Mouse (Mus musculus) CD4-positive naive resting alpha-beta T cell, adult 57 days (primary cell): Measurements from ENCODE around the gene Gm7137. TPM values are rescaled to one million over a fixed set of nuclear protein-coding genes. Genes with fewer than 3 reads are reported as not detected.

ENCODE experiments used
- total RNA-seq: library from RNA; stranded (reverse); gene quantifications from one replicate; pipeline ENCODE4 v1.2.4, GENCODE M21; 2023

Gm7137 gene
- not detected for total RNA-seq

GRCm38 (mm10) chr10:77787876-77788275 lies at the start of gene Gm7137:
Gm7137 (minus strand) TSS chr10:77788200.

GRCm38 (mm10) chr10:77835647-77836046 lies 47.6 kb upstream of the Gm7137 start, which contains the start of gene Krtap10-10:
Krtap10-10 (plus strand) TSS chr10:77835947.

DNA sequence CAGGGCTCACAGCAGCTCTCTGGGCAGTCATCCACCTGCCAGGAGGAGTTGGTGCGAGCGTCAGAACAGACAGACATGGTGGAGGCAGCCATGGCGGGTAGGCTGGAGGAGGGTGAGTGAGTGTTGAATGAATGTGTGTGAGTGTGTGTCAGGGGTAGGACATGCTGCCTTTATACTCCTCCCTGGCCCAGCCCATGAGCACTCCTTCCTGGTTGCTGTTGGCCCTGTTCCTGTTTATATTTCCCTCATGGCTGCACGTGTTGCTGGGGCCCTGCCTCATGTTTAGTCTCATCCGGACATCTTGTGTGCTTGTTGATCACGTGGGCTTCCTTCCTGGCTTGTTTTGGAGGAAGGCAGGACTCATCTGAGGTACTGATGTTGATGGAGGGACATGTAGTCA lies 39.0 kb upstream of the Gm7137 start, which contains the start of gene Krtap10-4:
Krtap10-4 (minus strand) TSS at position 145 of the 400 bp plus-strand sequence.

DNA sequence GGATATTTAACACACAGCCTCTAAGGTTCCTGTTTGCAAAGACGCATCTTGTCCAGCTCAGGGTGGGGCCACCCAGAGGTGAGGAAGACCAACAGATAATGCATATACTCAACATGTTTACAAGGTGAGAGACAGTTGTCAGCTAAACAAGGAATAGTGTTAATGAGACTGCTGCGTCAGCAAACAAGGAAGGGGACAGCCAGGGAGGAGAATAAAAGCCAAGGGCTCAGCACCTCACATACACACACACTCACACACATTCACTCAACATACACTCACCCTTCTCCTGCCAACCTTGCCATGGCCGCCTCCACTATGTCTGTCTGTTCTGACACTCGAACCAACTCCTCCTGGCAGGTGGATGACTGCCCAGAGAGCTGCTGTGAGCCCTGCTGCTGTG lies 26.4 kb upstream of the Gm7137 start, which contains the start of gene Gm2696:
Gm2696 (plus strand) TSS at position 301 of the 400 bp plus-strand sequence.

GRCm38 (mm10) chr10:77811743-77812142 lies 23.7 kb upstream of the Gm7137 start, which contains the start of gene Gm9507:
Gm9507 (minus strand) TSS chr10:77811843.

GRCm38 (mm10) chr10:77798921-77799508 lies 11.0 kb upstream of the Gm7137 start, which contains the start of gene Gm19668:
Gm19668 (minus strand) TSS chr10:77799133.

DNA sequence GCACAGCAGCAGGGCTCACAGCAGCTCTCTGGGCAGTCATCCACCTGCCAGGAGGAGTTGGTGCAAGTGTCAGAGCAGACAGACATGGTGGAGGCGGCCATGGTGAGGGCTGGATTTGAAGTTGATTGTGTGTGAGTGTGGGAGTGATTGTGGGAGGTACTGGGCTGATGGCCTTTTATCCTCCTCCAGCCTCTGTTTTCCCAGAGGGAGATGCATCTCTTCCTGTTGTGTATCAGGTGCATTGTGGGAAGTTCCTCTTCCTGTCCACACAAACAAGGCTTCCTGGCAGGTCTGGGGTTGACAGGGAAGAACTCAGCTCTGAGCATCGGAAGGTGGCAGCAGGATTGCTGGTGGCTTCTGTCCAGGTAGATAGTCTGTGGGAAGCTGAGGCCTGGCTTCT lies 7.0 kb upstream of the Gm7137 start, which contains the start of gene Gm9639:
Gm9639 (minus strand) TSS at position 101 of the 400 bp plus-strand sequence.

GRCm38 (mm10) chr10:77782442-77782841 lies 5.6 kb downstream of the Gm7137 start, which contains the start of gene Gm3250:
Gm3250 (minus strand) TSS chr10:77782542.

GRCm38 (mm10) chr10:77776844-77777243 lies 11.2 kb downstream of the Gm7137 start, which contains the start of gene Gm7138:
Gm7138 (minus strand) TSS chr10:77776944.

DNA sequence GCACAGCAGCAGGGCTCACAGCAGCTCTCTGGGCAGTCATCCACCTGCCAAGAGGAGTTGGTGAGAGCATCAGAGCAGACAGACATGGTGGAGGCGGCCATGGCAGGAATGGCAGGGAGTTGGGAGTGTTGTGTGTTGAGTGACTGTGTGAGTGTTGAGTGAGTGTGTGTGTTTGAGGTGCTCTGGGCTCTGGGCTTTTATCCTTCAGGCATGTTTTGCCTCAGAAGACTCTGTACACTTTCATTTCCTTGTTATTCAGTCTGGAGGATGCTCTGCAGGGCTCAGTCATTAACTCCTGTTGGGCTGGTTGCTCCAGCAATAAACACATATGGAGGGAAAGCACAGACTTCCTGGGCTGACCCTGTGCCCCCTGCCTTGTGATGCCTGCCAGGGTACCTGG lies 16.8 kb downstream of the Gm7137 start, which contains the start of gene Gm3238:
Gm3238 (minus strand) TSS at position 101 of the 400 bp plus-strand sequence.

GRCm38 (mm10) chr10:77759582-77759981 lies 28.4 kb downstream of the Gm7137 start, which contains the start of gene Gm3233:
Gm3233 (minus strand) TSS chr10:77759682.

GRCm38 (mm10) chr10:77751254-77751653 lies 36.7 kb downstream of the Gm7137 start, which contains the start of gene Gm9736:
Gm9736 (minus strand) TSS chr10:77751354.

DNA sequence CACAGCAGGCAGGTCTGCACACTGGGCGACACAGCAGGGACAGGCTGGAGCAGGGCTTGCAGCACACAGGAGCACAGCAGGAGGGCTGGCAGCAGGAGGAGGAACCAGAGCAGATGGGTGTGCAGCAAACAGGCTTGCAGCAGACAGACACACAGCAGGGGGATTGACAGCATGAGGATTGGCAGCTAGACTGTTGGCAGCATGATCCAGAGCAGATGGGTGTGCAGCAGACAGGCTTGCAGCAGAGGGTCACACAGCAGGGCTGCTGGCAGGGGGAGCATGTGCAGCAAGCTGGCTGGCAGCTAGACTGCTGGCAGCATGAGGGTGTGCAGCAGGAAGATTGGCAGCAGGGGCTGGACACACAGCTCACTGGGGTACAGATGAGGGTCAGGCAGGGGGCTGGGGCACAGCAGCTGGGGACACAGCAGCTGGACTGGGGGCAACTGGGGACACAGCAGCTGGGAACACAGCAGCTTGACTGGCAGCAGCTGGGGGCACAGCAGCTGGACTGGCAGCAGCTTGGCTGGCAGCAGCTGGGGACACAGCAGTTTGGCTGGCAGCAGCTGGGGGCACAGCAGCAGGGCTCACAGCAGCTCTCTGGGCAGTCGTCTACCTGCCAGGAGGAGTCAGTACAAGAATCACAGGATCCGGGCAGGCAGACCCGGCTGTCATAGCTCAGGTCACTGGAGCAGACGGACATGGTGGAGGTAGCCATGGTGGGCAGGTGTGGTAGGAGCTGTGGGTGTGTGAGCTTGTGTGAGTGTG lies 45.9 kb downstream of the Gm7137 start, which contains the start of gene Gm18596:
Gm18596 (minus strand) TSS at position 715 of the 765 bp plus-strand sequence.

Other genes starting within 250 kb of the Gm7137 start
- gene Pttg1ip, start 206.5 kb downstream of the Gm7137 start, total RNA-seq, result 109 TPM
- gene Sumo3, start 182.1 kb downstream of the Gm7137 start, total RNA-seq, result 61.4 TPM
- not detected for gene Gm49325, start 182.0 kb downstream of the Gm7137 start, total RNA-seq
- gene Ube2g2, start 165.9 kb downstream of the Gm7137 start, total RNA-seq, result 36.8 TPM
- 0.44 TPM for gene Tspear, start 101.6 kb downstream of the Gm7137 start, total RNA-seq
- not detected for gene Gm19402, start 97.4 kb downstream of the Gm7137 start, total RNA-seq
- not detected for gene Gm9508, start 91.0 kb downstream of the Gm7137 start, total RNA-seq
- not detected for gene Gm10272, start 81.6 kb downstream of the Gm7137 start, total RNA-seq
- not detected for gene Gm10024, start 76.7 kb downstream of the Gm7137 start, total RNA-seq
- not detected for gene Gm10142, start 72.4 kb downstream of the Gm7137 start, total RNA-seq
- gene Krtap12-1, start 67.6 kb downstream of the Gm7137 start, total RNA-seq, result not detected
- not detected for gene Gm10100, start 61.7 kb downstream of the Gm7137 start, total RNA-seq
- not detected for gene Gm18596, start 45.6 kb downstream of the Gm7137 start, total RNA-seq
- gene Gm9736, start 36.8 kb downstream of the Gm7137 start, total RNA-seq, result not detected
- gene Gm3233, start 28.5 kb downstream of the Gm7137 start, total RNA-seq, result not detected
- gene Gm3238, start 16.9 kb downstream of the Gm7137 start, total RNA-seq, result not detected
- not detected for gene Gm7138, start 11.3 kb downstream of the Gm7137 start, total RNA-seq
- not detected for gene Gm3250, start 5.7 kb downstream of the Gm7137 start, total RNA-seq
- gene Gm9639, start 6.9 kb upstream of the Gm7137 start, total RNA-seq, result not detected
- gene Gm19668, start 10.9 kb upstream of the Gm7137 start, total RNA-seq, result not detected
- gene Gm9507, start 23.6 kb upstream of the Gm7137 start, total RNA-seq, result not detected
- not detected for gene Gm2696, start 26.5 kb upstream of the Gm7137 start, total RNA-seq
- gene Krtap10-4, start 38.9 kb upstream of the Gm7137 start, total RNA-seq, result not detected
- not detected for gene Krtap10-10, start 47.7 kb upstream of the Gm7137 start, total RNA-seq
- not detected for gene Gm36176, start 58.6 kb upstream of the Gm7137 start, total RNA-seq
- not detected for gene Gm10318, start 64.7 kb upstream of the Gm7137 start, total RNA-seq
- gene Gm3285, start 73.8 kb upstream of the Gm7137 start, total RNA-seq, result not detected
- not detected for gene Lrrc3, start 114.3 kb upstream of the Gm7137 start, total RNA-seq
- gene Trpm2, start 182.4 kb upstream of the Gm7137 start, total RNA-seq, result 3.9 TPM
- 6.7 TPM for gene 1810043G02Rik, start 190.3 kb upstream of the Gm7137 start, total RNA-seq
- 111 TPM for gene Pfkl, start 221.9 kb upstream of the Gm7137 start, total RNA-seq